Mouse (Mus musculus) cortical plate, adult 2 months (tissue): ENCODE measurements around the gene Bgn.

Experiments
- CTCF ChIP-seq: fragments of 200-500 bp; IDR thresholded peaks from 2 replicates; pipeline ENCODE4 v1.5.1; 2011; ENCODE audit warnings: mild to moderate bottlenecking, control low read depth, low read length; ENCODE audit not compliant: insufficient read depth; ENCODE audit errors: extremely low read depth
- POLR2A ChIP-seq: fragments of 200-500 bp; IDR thresholded peaks from 2 replicates; pipeline ENCODE4 v1.6.1; 2011; ENCODE audit warnings: mild to moderate bottlenecking, low read length, control low read depth; ENCODE audit not compliant: insufficient read depth; ENCODE audit errors: extremely low read depth

DNA sequence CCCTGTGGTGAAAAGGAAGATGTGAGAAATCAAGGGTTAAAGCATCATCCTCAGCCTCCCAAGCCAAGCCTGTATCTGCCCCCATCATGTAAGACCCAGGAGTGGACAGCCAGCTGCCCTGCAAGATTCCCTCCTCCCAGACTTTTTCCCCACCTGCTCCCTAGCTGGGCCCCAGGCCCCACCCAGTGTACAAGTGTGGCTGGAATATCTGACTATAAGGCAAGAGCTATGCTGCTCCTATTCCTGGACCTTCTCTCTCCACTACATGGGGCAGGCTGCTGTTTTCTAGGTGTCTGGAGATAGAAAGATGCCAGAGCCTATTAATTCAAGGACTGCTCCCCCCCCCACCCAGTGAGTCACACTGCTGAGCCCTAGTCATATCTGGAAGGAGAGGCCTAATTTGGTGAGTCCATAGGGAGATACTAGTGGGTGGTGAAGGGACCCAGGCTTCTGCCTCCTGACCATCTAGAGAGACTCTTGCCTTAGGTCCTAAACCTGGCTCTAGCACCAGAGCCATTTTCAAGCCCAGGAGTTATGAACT, 33.7 kb downstream of the Bgn start:
- TF ChIP-seq CTCF = no peak
- no peak for TF ChIP-seq POLR2A
